Mouse (Mus musculus) megakaryocyte, embryonic 14.5 days (primary cell): Measurements from ENCODE around the gene Aldh5a1.

Experiments used
- FLI1 ChIP-seq: IDR thresholded peaks from 2 replicates; pipeline ENCODE4 v1.6.1; 2012; ENCODE audit warnings: low read length, inconsistent platforms, mixed read lengths
- GATA1 ChIP-seq: IDR thresholded peaks from 3 replicates; pipeline ENCODE4 v1.6.1; 2012; ENCODE audit warnings: mixed read lengths, low read length, inconsistent platforms, borderline replicate concordance

GRCm38 (mm10) chr13:24965846-24966201 is 28.4 kb upstream of the Aldh5a1 start:
- TF ChIP-seq GATA1: no peak
- no peak for TF ChIP-seq FLI1
